Mouse (Mus musculus) CH12.LX (cell line): ENCODE data around the gene Tuba8. TPM values are rescaled to one million over a fixed set of nuclear protein-coding genes. Genes with fewer than 3 reads are reported as not detected.

Experiments
- DNase-seq: peaks from one replicate; pipeline ENCODE4 v3.0.0-alpha.2; 2013; ENCODE audit errors: extremely low read depth
- H3K27ac ChIP-seq: 2 replicates; pipeline ENCODE4 v1.5.1; 2012; ENCODE audit warnings: low read depth, mild to moderate bottlenecking, control low read depth, moderate library complexity; ENCODE audit not compliant: insufficient read depth
- H3K27me3 ChIP-seq: replicated peaks from 2 replicates; pipeline ENCODE3; 2012; ENCODE audit warnings: inconsistent platforms
- H3K36me3 ChIP-seq, 2 experiments: replicated peaks in 1 of 2; 2 replicates each; pipeline versions ENCODE3 to v1.6.1; 2012; ENCODE audit warnings: inconsistent platforms in 1 of 2, low read length in 1 of 2, mild to moderate bottlenecking in 1 of 2, mixed read lengths in 1 of 2, moderate library complexity in 1 of 2; ENCODE audit not compliant: control insufficient read depth in 1 of 2, insufficient read depth in 1 of 2
- H3K4me1 ChIP-seq, 2 experiments: 2 replicates each; pipeline ENCODE4 v1.6.1; 2012; ENCODE audit warnings: inconsistent platforms in 1 of 2, moderate library complexity in 1 of 2; ENCODE audit not compliant: insufficient read depth in 2 of 2, control insufficient read depth in 1 of 2
- H3K4me2 ChIP-seq: 2 replicates; pipeline ENCODE4 v1.6.1; 2012; ENCODE audit warnings: low read depth, mild to moderate bottlenecking, control low read depth; ENCODE audit not compliant: poor library complexity, insufficient read depth, severe bottlenecking
- H3K4me3 ChIP-seq, 3 experiments: fragments of 150-350 bp in 1 of 3; sonication (generic) in 1 of 3; replicated peaks in 1 of 3; 2 replicates each; pipeline versions ENCODE3 to v1.5.1; 2011 to 2012; ENCODE audit warnings: low read depth in 2 of 3, low read length in 2 of 3, mild to moderate bottlenecking in 2 of 3, moderate library complexity in 2 of 3, control low read depth in 1 of 3, improper control_type of control experiment in 1 of 3, inconsistent platforms in 1 of 3, mixed read lengths in 1 of 3; ENCODE audit not compliant: poor library complexity in 1 of 3
- H3K79me2 ChIP-seq: replicated peaks from 2 replicates; pipeline ENCODE4 v1.6.1; 2012; ENCODE audit warnings: mild to moderate bottlenecking, moderate library complexity; ENCODE audit not compliant: control insufficient read depth, poor library complexity, insufficient read depth, severe bottlenecking; ENCODE audit errors: extremely low read depth
- H3K9ac ChIP-seq: 2 replicates; pipeline ENCODE4 v1.6.1; 2012; ENCODE audit warnings: low read depth, mild to moderate bottlenecking, control low read depth, moderate library complexity; ENCODE audit not compliant: insufficient read depth
- H3K9me3 ChIP-seq: replicated peaks from 2 replicates; pipeline ENCODE3; 2012; ENCODE audit warnings: low read length, inconsistent platforms, mixed read lengths
- BHLHE40 ChIP-seq: IDR thresholded peaks from 2 replicates; pipeline ENCODE4 v1.6.1; 2011; ENCODE audit warnings: mild to moderate bottlenecking, low read depth, low read length, improper control_type of control experiment
- CHD1 ChIP-seq: IDR thresholded peaks from 2 replicates; pipeline ENCODE4 v1.6.1; 2012; ENCODE audit warnings: low read depth, low read length, improper control_type of control experiment, inconsistent platforms
- CHD2 ChIP-seq: IDR thresholded peaks from 2 replicates; pipeline ENCODE4 v1.6.1; 2011; ENCODE audit warnings: low read length, improper control_type of control experiment
- CTCF ChIP-seq, 2 experiments: IDR thresholded peaks in 1 of 2; conservative IDR thresholded peaks in 1 of 2; 2 replicates each; pipeline ENCODE4 v1.5.1; 2011 to 2012; ENCODE audit warnings: low read depth in 2 of 2, low read length in 2 of 2, improper control_type of control experiment in 1 of 2, inconsistent platforms in 1 of 2, mild to moderate bottlenecking in 1 of 2, moderate library complexity in 1 of 2
- ELF1 ChIP-seq: IDR thresholded peaks from 2 replicates; pipeline ENCODE4 v1.6.1; 2014; ENCODE audit warnings: low read depth, mild to moderate bottlenecking, inconsistent platforms, low read length, improper control_type of control experiment
- EP300 ChIP-seq: IDR thresholded peaks from 2 replicates; pipeline ENCODE4 v1.6.1; 2011; ENCODE audit warnings: low read length, improper control_type of control experiment
- HCFC1 ChIP-seq: IDR thresholded peaks from 2 replicates; pipeline ENCODE4 v1.6.1; 2012; ENCODE audit warnings: low read depth, mild to moderate bottlenecking, inconsistent platforms, low read length, improper control_type of control experiment
- IRF4 ChIP-seq: IDR thresholded peaks from 2 replicates; pipeline ENCODE4 v1.6.1; 2014; ENCODE audit warnings: low read depth, mild to moderate bottlenecking, inconsistent platforms, low read length, improper control_type of control experiment
- JUN ChIP-seq: IDR thresholded peaks from 2 replicates; pipeline ENCODE4 v1.6.1; 2011; ENCODE audit warnings: low read depth, mild to moderate bottlenecking, low read length, improper control_type of control experiment, moderate library complexity; ENCODE audit not compliant: insufficient read depth
- JUND ChIP-seq: conservative IDR thresholded peaks from 2 replicates; pipeline ENCODE4 v1.6.1; 2011; ENCODE audit warnings: low read depth, low read length, improper control_type of control experiment
- MAFK ChIP-seq: IDR thresholded peaks from 2 replicates; pipeline ENCODE4 v1.6.1; 2011; ENCODE audit warnings: low read length, improper control_type of control experiment; ENCODE audit not compliant: insufficient replicate concordance
- MAX ChIP-seq: IDR thresholded peaks from 2 replicates; pipeline ENCODE4 v1.6.1; 2011; ENCODE audit warnings: low read length, improper control_type of control experiment
- MAZ ChIP-seq: IDR thresholded peaks from 2 replicates; pipeline ENCODE4 v1.6.1; 2012; ENCODE audit warnings: low read depth, mild to moderate bottlenecking, inconsistent platforms, low read length, improper control_type of control experiment, moderate library complexity
- MEF2A ChIP-seq: IDR thresholded peaks from 2 replicates; pipeline ENCODE4 v1.6.1; 2014; ENCODE audit warnings: low read depth, mild to moderate bottlenecking, inconsistent platforms, low read length, improper control_type of control experiment, borderline replicate concordance
- MXI1 ChIP-seq: IDR thresholded peaks from 2 replicates; pipeline ENCODE4 v1.6.1; 2011; ENCODE audit warnings: mild to moderate bottlenecking, low read depth, low read length, improper control_type of control experiment
- NELFE ChIP-seq: IDR thresholded peaks from 2 replicates; pipeline ENCODE4 v1.6.1; 2011; ENCODE audit warnings: low read depth, low read length, improper control_type of control experiment
- NRF1 ChIP-seq: IDR thresholded peaks from 2 replicates; pipeline ENCODE4 v1.6.1; 2014; ENCODE audit warnings: low read depth, mild to moderate bottlenecking, inconsistent platforms, low read length, improper control_type of control experiment, moderate library complexity
- PAX5 ChIP-seq: IDR thresholded peaks from 2 replicates; pipeline ENCODE4 v1.6.1; 2012; ENCODE audit warnings: low read length, inconsistent platforms, mixed read lengths
- POLR2A ChIP-seq: IDR thresholded peaks from 2 replicates; pipeline ENCODE4 v1.6.1; 2011; ENCODE audit warnings: low read depth, mild to moderate bottlenecking, improper control_type of control experiment, low read length
- POLR2AphosphoS2 ChIP-seq: IDR thresholded peaks from 2 replicates; pipeline ENCODE4 v1.6.1; 2011; ENCODE audit warnings: low read depth, low read length, improper control_type of control experiment
- RAD21 ChIP-seq: IDR thresholded peaks from 2 replicates; pipeline ENCODE4 v1.6.1; 2011; ENCODE audit warnings: low read depth, mild to moderate bottlenecking, low read length, improper control_type of control experiment, moderate library complexity
- RCOR1 ChIP-seq: conservative IDR thresholded peaks from 2 replicates; pipeline ENCODE4 v1.6.1; 2012; ENCODE audit warnings: low read depth, mild to moderate bottlenecking, inconsistent platforms, low read length, improper control_type of control experiment
- SIN3A ChIP-seq: IDR thresholded peaks from 2 replicates; pipeline ENCODE4 v1.6.1; 2012; ENCODE audit warnings: low read length, improper control_type of control experiment, inconsistent platforms
- SMC3 ChIP-seq: IDR thresholded peaks from 2 replicates; pipeline ENCODE4 v1.6.1; 2011; ENCODE audit warnings: low read depth, low read length, improper control_type of control experiment
- TBP ChIP-seq: conservative IDR thresholded peaks from 2 replicates; pipeline ENCODE4 v1.6.1; 2011; ENCODE audit warnings: low read depth, low read length, improper control_type of control experiment
- TCF12 ChIP-seq: IDR thresholded peaks from 2 replicates; pipeline ENCODE4 v1.6.1; 2014; ENCODE audit warnings: low read depth, mild to moderate bottlenecking, inconsistent platforms, low read length, improper control_type of control experiment
- UBTF ChIP-seq: IDR thresholded peaks from 2 replicates; pipeline ENCODE4 v1.6.1; 2012; ENCODE audit warnings: low read depth, mild to moderate bottlenecking, inconsistent platforms, low read length, improper control_type of control experiment, moderate library complexity
- USF2 ChIP-seq: conservative IDR thresholded peaks from 2 replicates; pipeline ENCODE4 v1.6.1; 2011; ENCODE audit warnings: low read depth, low read length, improper control_type of control experiment
- ZC3H11A ChIP-seq: IDR thresholded peaks from 2 replicates; pipeline ENCODE4 v1.6.1; 2012; ENCODE audit warnings: low read depth, mild to moderate bottlenecking, inconsistent platforms, low read length, improper control_type of control experiment
- ZMIZ1 ChIP-seq: IDR thresholded peaks from 2 replicates; pipeline ENCODE4 v1.6.1; 2012; ENCODE audit warnings: low read depth, mild to moderate bottlenecking, inconsistent platforms, low read length, improper control_type of control experiment
- ZNF384 ChIP-seq: IDR thresholded peaks from 2 replicates; pipeline ENCODE4 v1.6.1; 2012; ENCODE audit warnings: low read depth, low read length, improper control_type of control experiment, inconsistent platforms
- dilution Hi-C: fragments of 300-500 bp; cut with MboI; formaldehyde crosslinking; loops from 2 replicates; pipeline ENCODE4 v1.14.3; 2020; ENCODE audit warnings: low sequenced_read_pairs; ENCODE audit not compliant: extremely low pct_unique_long_range_greater_than_20kb, extremely low pct_ligation_motif_present
- in situ Hi-C: fragments of 300-500 bp; cut with MboI; formaldehyde crosslinking; loops from 3 replicates; pipeline ENCODE4 v1.14.3; 2019; ENCODE audit warnings: low sequenced_read_pairs, low pct_ligation_motif_present, low pct_unique_long_range_greater_than_20kb, mixed read lengths
- polyA plus RNA-seq: library from polyadenylated mRNA; unstranded; fragments of >175 nt; gene quantifications from 2 replicates; pipeline ENCODE4 v1.2.1, GENCODE M21; 2012; ENCODE audit warnings: low read depth; ENCODE audit not compliant: insufficient read length
- total RNA-seq, 2 experiments: library from RNA; depleted of rRNA; stranded (reverse); fragments of 300-350 nt in 1 of 2; fragments of >200 nt in 1 of 2; gene quantifications; 2 replicates each; pipeline ENCODE4 v1.2.3; 2012 to 2014

The Tuba8 gene
- total and polyA plus RNA-seq, 3 experiments: not detected

DNA sequence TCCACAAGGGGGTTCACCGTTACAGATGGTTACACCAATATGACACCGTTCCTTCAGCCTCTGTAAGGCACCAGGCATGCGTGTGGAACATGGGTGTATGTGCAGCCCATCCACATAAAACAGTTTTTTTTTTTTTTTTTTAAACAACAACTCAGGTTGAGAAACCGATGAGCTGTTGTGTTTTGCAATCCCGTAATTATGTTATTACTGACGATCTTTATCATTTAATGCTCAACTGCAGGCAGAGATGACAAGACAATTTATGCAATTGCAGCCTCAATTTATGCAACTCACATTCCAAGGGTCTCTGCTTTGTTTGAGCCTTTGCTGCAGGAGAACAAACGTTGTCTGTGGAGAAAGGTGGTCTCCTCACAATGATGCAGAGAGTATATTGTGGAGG is 30.6 kb upstream of the Tuba8 start:
- Histone ChIP-seq H3K79me2 (no peaks in the 10 kb centered on the region), H3K9ac (no peak overlapping the region), H3K27ac (no peak overlapping the region), H3K4me3 (no peak overlapping the region), H3K4me1 (peaks cover 8 to 31% of the 10 kb centered on the region in 2 experiments), H3K36me3 (no peaks in the 10 kb centered on the region), H3K27me3 (peaks cover 4% of the 10 kb centered on the region), H3K9me3 (no peaks in the 10 kb centered on the region), H3K4me2 (no peak overlapping the region)
- no peak for TF ChIP-seq MAX
- no peak for TF ChIP-seq CTCF (conservative IDR thresholded peaks at IDR 0.05 in 1 of 2, IDR thresholded peaks at IDR 0.05 in 1 of 2; ENCODE audit: low read depth in 2 of 2, low read length in 2 of 2)
- no peak for TF ChIP-seq POLR2AphosphoS2
- DNase-seq: no peak
- in situ Hi-C loops (loop anchor here (5.0 to 10.0 kb wide), 4 partner anchors 48 to 278 kb away; partner anchors contain the start of gene Mical3), dilution Hi-C loops (no loop called here)

DNA sequence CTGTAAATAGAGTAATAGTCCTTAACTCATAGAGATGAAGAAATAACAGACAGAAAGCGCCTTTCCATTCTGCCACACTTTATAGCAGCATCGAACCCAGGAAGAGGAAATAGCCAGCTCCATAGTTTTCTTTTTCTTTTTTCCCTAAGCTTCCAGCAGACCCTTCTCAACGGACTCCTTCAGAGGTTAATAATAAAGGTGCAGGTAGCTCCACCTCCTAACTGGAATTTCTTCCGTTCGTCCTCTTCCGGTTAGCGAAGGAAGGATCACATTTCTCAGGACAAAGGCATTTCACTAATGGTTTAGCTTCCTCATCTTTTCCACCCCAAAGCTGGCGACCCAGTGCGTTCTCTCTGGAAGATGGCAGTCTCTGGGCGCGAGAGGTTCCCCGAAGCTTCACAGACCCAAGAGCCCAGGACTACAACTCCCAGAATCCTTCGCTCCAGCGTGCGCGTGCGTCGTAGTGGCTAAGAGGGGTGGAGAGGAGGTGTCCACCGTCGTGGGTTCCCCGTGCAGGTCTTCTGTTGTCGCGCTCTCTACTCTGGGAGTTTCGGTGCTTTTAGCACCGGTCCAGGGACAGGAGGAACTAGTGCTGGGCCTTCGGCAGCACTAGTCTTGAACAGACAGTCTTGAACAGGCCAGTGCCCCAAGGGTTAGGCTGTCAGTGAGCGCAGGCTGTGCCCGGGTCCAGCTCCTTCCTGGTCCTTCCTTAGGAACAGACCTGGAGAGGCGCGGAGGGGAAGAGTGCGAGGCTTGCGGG is 26.9 kb upstream of the Tuba8 start, which contains the start of gene Pex26:
Gene Pex26 (plus strand): TSS at position 254 of the 760 bp plus-strand sequence.
- H3K27ac ChIP-seq: 0 out of 2 replicates have a peak within 1 kb of the TSS, but pooled peaks have one; percentile 9
- H3K4me1 ChIP-seq: peaks cover 4 to 27% of the 10 kb centered on the region in 2 experiments; a peak in 3 of 4 replicates
- dilution Hi-C loops: no loop called here
- no peaks in the 10 kb centered on the region for H3K9me3 ChIP-seq
- H3K4me3 ChIP-seq: peak within 1 kb of the TSS; percentile 62 to 85 (median 66)
- H3K79me2 ChIP-seq: no peaks in the 10 kb centered on the region
- peak within 1 kb of the TSS; percentile 63 for H3K9ac ChIP-seq
- peak within 1 kb of the TSS; percentile 96 for H3K4me2 ChIP-seq
- peak; percentile 95 for DNase-seq
- in situ Hi-C loops: loop anchor here (10.0 kb wide), 1 partner anchor 181 kb away; no protein-coding TSS in a partner anchor
- peaks cover 4 to 15% of the 10 kb centered on the region in 2 experiments for H3K36me3 ChIP-seq
- peaks cover 4% of the 10 kb centered on the region for H3K27me3 ChIP-seq
- no peak for TF ChIP-seq JUN
- peak; percentile 61; the same call in 1 of the 2 replicates for TF ChIP-seq SIN3A
- peak; percentile 58; the same call in 1 of the 2 replicates for TF ChIP-seq NELFE
- no peak for TF ChIP-seq MAFK
- TF ChIP-seq ZNF384: no peak
- TF ChIP-seq EP300: no peak
- TF ChIP-seq CHD2: peak; percentile 38; the same call in 1 of the 2 replicates
- peak; percentile 61; the same call in 1 of the 2 replicates for TF ChIP-seq IRF4
- 0 out of 2 replicates have a peak, but pooled peaks have one; percentile 61 for TF ChIP-seq TCF12
- TF ChIP-seq ZC3H11A: no peak
- no peak for TF ChIP-seq UBTF
- no peak for TF ChIP-seq RCOR1
- no peak for TF ChIP-seq SMC3
- TF ChIP-seq TBP: no peak
- TF ChIP-seq JUND: no peak
- TF ChIP-seq PAX5: no peak
- peak; percentile 64 for TF ChIP-seq MXI1
- no peak; the same call in 1 of the 2 replicates for TF ChIP-seq CHD1
- TF ChIP-seq MAX: peak; percentile 70; the same call in 1 of the 2 replicates
- peak; percentile 93 for TF ChIP-seq NRF1
- no peak for TF ChIP-seq RAD21
- TF ChIP-seq ZMIZ1: no peak
- no peak for TF ChIP-seq MAZ
- peak; percentile 74 for TF ChIP-seq ELF1
- TF ChIP-seq BHLHE40: no peak; the same call in 1 of the 2 replicates
- peak; percentile 99 for TF ChIP-seq HCFC1
- TF ChIP-seq MEF2A: no peak
- peak; percentile 76 for TF ChIP-seq POLR2A
- TF ChIP-seq POLR2AphosphoS2: no peak
- no peak for TF ChIP-seq USF2
